Comparison of ENCODE assay signal across 26 mouse cellular contexts in the genomic region with DNA sequence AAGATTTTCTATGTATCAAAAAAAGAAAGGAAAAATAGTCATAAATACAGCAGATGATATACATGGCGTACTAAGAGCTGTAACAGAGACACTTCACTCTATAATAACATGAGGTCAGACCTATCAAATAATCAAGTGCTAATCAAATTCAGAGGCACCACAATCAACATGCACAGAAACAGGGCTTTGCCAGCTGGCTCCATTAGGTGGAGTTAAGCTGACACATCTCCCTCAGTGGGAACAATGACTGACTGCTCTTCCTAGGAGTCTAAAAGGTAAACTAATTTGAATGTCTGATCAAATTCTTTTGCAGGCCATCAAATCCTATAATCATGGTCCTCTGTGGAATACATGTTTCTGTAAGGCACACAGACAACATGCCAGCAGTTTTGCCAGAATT. TPM values are rescaled to one million over a fixed set of nuclear protein-coding genes. Genes with fewer than 3 reads are reported as not detected.
DNase-seq lines count a peak whose midpoint lies in the region; ATAC-seq lines count a peak whose summit lies in the region.
"Had no signal": no experiment of that assay in that cellular context is flagged by ENCODE, and none has a peak within 500 bp of the region (broad histone marks: within the 10 kb centered on the region; RNA-seq: fewer than 3 reads in every experiment).

No protein-coding gene starts in this region.

- no peaks in the 10 kb centered on the region for H3K4me1 ChIP-seq in midbrain, embryonic 12.5 days
- H3K4me1 ChIP-seq: embryonic facial prominence, embryonic 13.5 days; kidney, embryonic 15.5 days; lung, embryonic 15.5 days; neural tube, embryonic 13.5 days had no signal

- intact Hi-C loops in left cerebral cortex, postnatal 4 days (cut with DNase I), result no loop called here

- H3K9me3 ChIP-seq in midbrain, embryonic 12.5 days, result no peaks in the 10 kb centered on the region
- H3K9me3 ChIP-seq: embryonic facial prominence, embryonic 13.5 days; kidney, embryonic 15.5 days; lung, embryonic 15.5 days; neural tube, embryonic 13.5 days had no signal

- 43% methylated on average over 1 of the region's 1 CpGs for WGBS in midbrain, embryonic 12.5 days

- H3K36me3 ChIP-seq in midbrain, embryonic 12.5 days, result no peaks in the 10 kb centered on the region
- H3K36me3 ChIP-seq: embryonic facial prominence, embryonic 13.5 days; kidney, embryonic 15.5 days; lung, embryonic 15.5 days; neural tube, embryonic 13.5 days had no signal

- no peak overlapping the region for H3K27ac ChIP-seq in midbrain, embryonic 12.5 days (replicated peaks)
- H3K27ac ChIP-seq: embryonic facial prominence, embryonic 13.5 days; kidney, embryonic 15.5 days; liver, embryonic 14.5 days; lung, embryonic 15.5 days; neural tube, embryonic 13.5 days had no signal

- H3K27me3 ChIP-seq in midbrain, embryonic 12.5 days, result no peaks in the 10 kb centered on the region
- H3K27me3 ChIP-seq: embryonic facial prominence, embryonic 13.5 days; kidney, embryonic 15.5 days; lung, embryonic 15.5 days; neural tube, embryonic 13.5 days had no signal

- H3K4me2 ChIP-seq in midbrain, embryonic 12.5 days (replicated peaks), result no peak overlapping the region
- H3K4me2 ChIP-seq: embryonic facial prominence, embryonic 13.5 days; kidney, embryonic 15.5 days; lung, embryonic 15.5 days; neural tube, embryonic 13.5 days had no signal

- peak; percentile 16 to 40 for DNase-seq in cerebellum, postnatal 10 days
- DNase-seq in cerebellum, adult 11 months, result no peak
- peak; percentile 23 for DNase-seq in left cerebral cortex, postnatal 4 days
- no peak for DNase-seq in left cerebral cortex, adult 11 months (ENCODE audit: low spot score)
- peak; percentile 40 for DNase-seq in retina, postnatal 1 day
- DNase-seq in adrenal gland, postnatal 25 days, result no peak
- DNase-seq: adrenal gland, adult 8-10 months; cerebellum, adult 18-20 months; cerebellum, postnatal 36 days; right cerebral cortex, postnatal 14 days; spleen, adult 18-20 months; thymus, postnatal 25 days had no signal

- no peak overlapping the region for H3K9ac ChIP-seq in midbrain, embryonic 12.5 days (replicated peaks)
- H3K9ac ChIP-seq: embryonic facial prominence, embryonic 13.5 days; kidney, embryonic 15.5 days; liver, embryonic 14.5 days; lung, embryonic 15.5 days; neural tube, embryonic 13.5 days had no signal

- ATAC-seq in midbrain, embryonic 12.5 days (ENCODE audit: low FRiP score, low read depth), result peak; percentile 85
- no peak for ATAC-seq in megakaryocyte, adult 5-6 weeks (ENCODE audit: poor library complexity, severe bottlenecking)
- ATAC-seq: intestine, postnatal 0 days had no signal

- H3K4me3 ChIP-seq in midbrain, embryonic 12.5 days, result no peak overlapping the region
- H3K4me3 ChIP-seq: embryonic facial prominence, embryonic 13.5 days; kidney, embryonic 15.5 days; lung, embryonic 15.5 days; neural tube, embryonic 13.5 days had no signal

RNA-seq across cellular contexts. Expression of a gene that starts 24.0 kb away (rescaled TPM):
- under 1 TPM in 1 of 2 experiments, not detected in 1; 0.12 TPM for total RNA-seq in left cerebral cortex, postnatal 4 days (2021)
- not detected in 2 replicates for polyA plus RNA-seq in midbrain, embryonic 12.5 days (2016; fragmentation: Nextera tagmentation; extraction: Ambion mirVana)
- total RNA-seq in adrenal gland, postnatal 25 days (2021), result not detected in 2 replicates
- total RNA-seq in megakaryocyte, adult 5-6 weeks (2015), result not detected in 2 replicates
- total RNA-seq in megakaryocyte, adult 5-6 weeks (2017), result not detected in 2 replicates
- total RNA-seq: adrenal gland, adult 8-10 months; gastrocnemius, postnatal 4 days; hematopoietic stem cell, adult 5-6 weeks; layer of hippocampus, adult 18-20 months; layer of hippocampus, postnatal 25 days had no signal
- polyA plus RNA-seq: embryonic facial prominence, embryonic 13.5 days; heart, embryonic 16.5 days; kidney, embryonic 15.5 days; limb, embryonic 14.5 days; liver, embryonic 14.5 days; lung, embryonic 15.5 days; neural tube, embryonic 13.5 days had no signal

Comparison
In these comparisons a context has a peak if more than half of its experiments do, and no peak if none do; other contexts are left out.
1. DNase-seq: peak in cerebellum, postnatal 10 days (2 of 2), left cerebral cortex, postnatal 4 days (single experiment) and retina, postnatal 1 day (single experiment); none in cerebellum, adult 11 months (single experiment), left cerebral cortex, adult 11 months (single experiment) and adrenal gland, postnatal 25 days (single experiment).